Mouse (Mus musculus): Measurements from ENCODE around the gene Bcar3. TPM values are rescaled to one million over a fixed set of nuclear protein-coding genes. Genes with fewer than 3 reads are reported as not detected.

The Bcar3 gene
- total RNA-seq, 2 experiments from 2014 or later = 57.8 to 66.6 TPM

- no peak for DNase-seq
These were observed 124.8 kb downstream of the Bcar3 start for GRCm38 (mm10) chr3:122418564-122419274.

- DNase-seq = peak; percentile 89 to 91
These were observed 125.9 kb downstream of the Bcar3 start for GRCm38 (mm10) chr3:122419610-122420409.

DNA sequence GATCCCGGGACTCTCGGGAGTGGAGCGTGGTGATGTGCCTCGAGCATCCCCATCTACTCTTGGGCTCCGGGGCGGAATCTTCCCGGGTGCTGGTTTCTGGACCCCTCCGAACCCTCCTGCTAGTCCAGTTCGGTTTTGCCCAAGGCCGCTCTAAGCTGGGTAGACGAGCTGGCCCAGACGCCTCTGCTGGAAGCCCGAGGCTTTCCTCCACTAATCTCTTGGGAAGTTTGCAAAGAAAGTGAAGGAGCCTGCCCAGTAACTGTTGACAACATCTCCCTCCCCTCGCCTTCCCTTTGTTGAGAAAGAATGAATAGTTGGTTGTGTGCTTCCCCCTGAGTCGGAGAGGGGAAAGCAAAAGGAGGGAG lies 126.5 kb downstream of the Bcar3 start:
- peak; percentile 42 to 56 for DNase-seq

GRCm38 (mm10) chr3:122421042-122421702 lies 127.2 kb downstream of the Bcar3 start:
- peak; percentile 15 to 43 for DNase-seq

GRCm38 (mm10) chr3:122421802-122422201 lies 127.9 kb downstream of the Bcar3 start:
- DNase-seq = peak; percentile 25 to 27

DNA sequence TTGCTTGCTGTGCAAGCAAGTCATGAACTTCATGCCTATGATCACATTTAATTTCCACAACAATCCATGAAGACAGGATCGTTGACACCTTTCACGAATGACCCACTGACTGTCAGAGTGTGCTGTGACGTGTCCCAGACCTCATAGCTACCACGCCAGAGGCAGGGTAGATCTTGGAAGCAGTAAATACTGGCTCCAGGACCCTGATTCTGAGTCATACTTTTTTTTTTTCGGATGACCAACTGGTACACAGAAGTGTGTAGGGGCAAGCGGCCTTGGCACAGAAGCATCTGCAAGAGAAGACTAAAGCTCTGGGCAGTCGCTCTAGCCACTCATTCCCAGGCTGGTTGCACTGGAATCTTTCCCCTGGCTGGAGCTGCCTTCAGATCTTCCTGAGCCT lies 128.3 kb downstream of the Bcar3 start:
- peak; percentile 73 to 75 for DNase-seq

- DNase-seq = no peak
These were observed 129.7 kb downstream of the Bcar3 start for GRCm38 (mm10) chr3:122423643-122424042.

- DNase-seq = no peak
These were observed 134.4 kb downstream of the Bcar3 start for GRCm38 (mm10) chr3:122428325-122428821.

DNA sequence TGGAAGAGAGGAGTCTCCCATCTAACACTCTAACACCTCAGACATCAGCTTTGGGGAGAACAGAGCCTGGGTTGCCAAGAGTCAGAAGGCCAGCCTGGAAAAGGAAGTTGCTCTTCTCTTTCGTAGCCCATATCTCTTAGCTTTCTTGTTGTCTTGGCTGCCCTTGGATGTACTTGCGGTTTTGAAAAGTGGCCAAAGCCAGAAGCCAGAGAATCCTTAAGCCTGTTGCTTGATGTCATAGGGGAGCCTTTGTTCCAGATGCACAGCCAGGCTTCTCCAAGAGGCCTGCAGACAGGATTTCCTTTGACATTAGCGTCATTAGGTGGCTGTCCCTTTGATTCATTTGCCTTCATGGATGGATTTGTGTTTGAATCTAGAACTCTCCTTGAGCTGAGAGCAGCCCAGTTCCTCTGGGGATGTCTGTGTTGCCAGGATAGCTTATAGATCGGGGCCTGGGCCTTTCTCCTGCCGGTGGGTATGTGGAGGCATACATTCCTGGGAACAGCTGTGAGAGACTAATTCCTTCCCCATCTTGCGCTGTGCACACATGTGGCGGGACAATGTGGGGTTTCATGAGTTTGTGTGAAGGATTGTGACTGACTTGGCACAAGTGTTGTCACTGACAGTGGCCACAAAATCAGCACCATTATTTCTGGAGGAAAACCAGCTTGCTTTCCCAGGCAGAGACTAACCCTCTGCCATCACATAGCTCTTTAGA lies 137.0 kb downstream of the Bcar3 start:
- peak; percentile 78 to 80 for DNase-seq

GRCm38 (mm10) chr3:122432811-122433406 lies 139.0 kb downstream of the Bcar3 start:
- DNase-seq = no peak

- DNase-seq = no peak
These were observed 140.2 kb downstream of the Bcar3 start for GRCm38 (mm10) chr3:122433975-122434626.

- DNase-seq = peak; percentile 65 to 71
These were observed 141.3 kb downstream of the Bcar3 start for GRCm38 (mm10) chr3:122434983-122435935.

DNA sequence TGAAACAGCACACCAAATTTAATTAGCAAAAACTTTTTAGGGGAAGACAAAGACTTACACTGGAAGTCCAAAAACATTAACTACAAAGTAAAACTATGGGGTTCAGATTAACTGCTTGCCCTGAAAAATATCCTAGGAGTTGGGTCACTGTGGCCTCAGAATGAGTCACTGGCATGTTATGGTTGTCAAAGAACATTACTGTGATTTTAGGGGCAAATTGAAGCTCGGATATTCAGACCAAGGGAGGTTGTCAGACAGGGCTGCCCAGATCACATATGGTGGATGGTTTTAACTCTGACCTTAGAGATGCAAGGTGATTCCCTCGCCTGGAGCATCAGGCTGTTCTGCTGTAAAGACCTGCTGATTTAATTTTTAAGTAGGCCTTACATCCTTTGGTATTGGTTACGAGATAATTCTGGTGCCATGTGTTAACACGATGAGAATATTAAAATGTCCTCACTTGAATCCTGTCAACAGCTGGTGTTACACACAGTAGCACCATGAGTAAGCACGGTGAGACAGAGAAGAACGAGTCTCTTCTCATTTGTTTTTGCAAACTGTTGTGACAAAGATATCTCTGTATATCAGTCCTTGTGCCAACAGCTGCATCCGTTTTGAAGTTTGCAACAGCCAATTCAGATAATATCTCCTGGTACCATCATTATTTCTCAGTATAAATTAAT lies 144.3 kb downstream of the Bcar3 start:
- DNase-seq = no peak

GRCm38 (mm10) chr3:122445696-122446095 lies 151.8 kb downstream of the Bcar3 start:
- no peak for DNase-seq

- no peak for DNase-seq
These were observed 152.7 kb downstream of the Bcar3 start for GRCm38 (mm10) chr3:122446678-122447077.

- DNase-seq = no peak
These were observed 154.3 kb downstream of the Bcar3 start for GRCm38 (mm10) chr3:122448196-122448595.

DNA sequence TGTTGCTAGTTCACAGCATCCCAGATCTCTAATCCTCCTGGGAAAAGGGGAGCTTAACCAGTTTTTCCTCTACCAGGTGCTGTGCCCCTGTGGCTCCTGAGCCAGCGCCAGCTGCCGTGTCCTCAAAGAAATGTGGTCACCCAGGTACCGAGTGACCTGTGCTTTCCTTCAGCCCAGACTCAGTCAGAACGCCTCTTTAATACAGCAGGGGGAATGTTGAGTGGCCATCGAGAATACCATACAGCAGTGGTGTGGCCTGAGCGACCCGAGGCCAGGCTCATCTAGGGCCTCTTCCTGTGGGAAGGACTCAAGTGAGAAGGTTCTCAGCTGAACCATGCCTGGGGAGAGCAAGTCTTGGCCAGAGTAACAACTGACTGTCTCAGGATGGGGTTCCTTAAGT lies 156.1 kb downstream of the Bcar3 start:
- no peak for DNase-seq

DNA sequence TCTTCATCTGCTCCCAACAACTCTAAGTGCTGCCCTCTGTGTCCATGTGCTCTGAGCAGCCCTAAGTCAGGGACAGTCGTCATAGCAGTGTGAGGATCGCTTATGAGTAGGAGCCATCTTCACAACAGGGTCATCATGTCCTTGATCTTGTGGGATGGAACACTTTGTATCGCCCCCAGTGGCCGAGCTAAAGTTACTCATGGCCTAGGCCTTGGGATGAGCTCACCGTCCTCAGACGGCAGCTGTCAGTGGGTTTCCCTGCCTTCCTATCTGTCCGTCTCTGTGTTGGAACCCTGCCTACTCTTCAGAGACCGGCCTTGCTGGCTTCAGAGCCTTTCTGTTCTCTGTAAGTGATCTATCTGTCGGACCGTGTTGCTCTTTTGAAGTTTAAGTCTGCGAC lies 159.9 kb downstream of the Bcar3 start:
- peak; percentile 82 to 83 for DNase-seq

GRCm38 (mm10) chr3:122456156-122456555 lies 162.2 kb downstream of the Bcar3 start:
- no peak for DNase-seq

Measured in adrenal gland, postnatal 36 days (tissue).